Mouse (Mus musculus) embryonic facial prominence, embryonic 11.5 days (tissue): ENCODE measurements around the gene Gm17509. TPM values are rescaled to one million over a fixed set of nuclear protein-coding genes. Genes with fewer than 3 reads are reported as not detected.

Source experiments
- ATAC-seq: fragments of 200-750 bp; cut with Nextera tagmentation; replicated peaks from 2 replicates; pipeline ENCODE4 v1.8.0; 2017; ENCODE audit warnings: low read depth; ENCODE audit not compliant: insufficient number of reproducible peaks, low FRiP score, low TSS enrichment
- DNase-seq: peaks from one replicate; pipeline ENCODE4 v3.0.0-alpha.2; 2015; ENCODE audit warnings: low spot score
- H3K27ac ChIP-seq: fragments of 300-500 bp; sonication (generic); replicated peaks from 2 replicates; pipeline ENCODE4 v1.5.1; 2014; ENCODE audit warnings: mild to moderate bottlenecking, low read depth, low read length, control low read depth
- H3K27me3 ChIP-seq: fragments of 300-500 bp; sonication (generic); 2 replicates; pipeline ENCODE4 v1.6.1; 2014; ENCODE audit warnings: mild to moderate bottlenecking, low read length, moderate library complexity, mixed read lengths; ENCODE audit not compliant: control insufficient read depth, insufficient read depth
- H3K36me3 ChIP-seq: fragments of 300-500 bp; sonication (generic); replicated peaks from 2 replicates; pipeline ENCODE4 v1.6.1; 2014; ENCODE audit warnings: low read depth, mild to moderate bottlenecking, low read length, moderate library complexity, mixed read lengths; ENCODE audit not compliant: control insufficient read depth, insufficient read depth
- H3K4me1 ChIP-seq: fragments of 300-500 bp; sonication (generic); 2 replicates; pipeline ENCODE4 v1.6.1; 2014; ENCODE audit warnings: low read length, mixed read lengths; ENCODE audit not compliant: control insufficient read depth, insufficient read depth
- H3K4me2 ChIP-seq: fragments of 300-500 bp; sonication (generic); 2 replicates; pipeline ENCODE4 v1.6.1; 2014; ENCODE audit warnings: low read depth, mild to moderate bottlenecking, control low read depth, low read length, moderate library complexity
- H3K4me3 ChIP-seq: fragments of 300-500 bp; sonication (generic); 2 replicates; pipeline ENCODE4 v1.5.1; 2014; ENCODE audit warnings: low read depth, low read length, control low read depth
- H3K9ac ChIP-seq: fragments of 300-500 bp; sonication (generic); replicated peaks from 2 replicates; pipeline ENCODE4 v1.6.1; 2014; ENCODE audit warnings: mild to moderate bottlenecking, control low read depth, low read length
- H3K9me3 ChIP-seq: fragments of 300-500 bp; sonication (generic); replicated peaks from 2 replicates; pipeline ENCODE4 v1.6.1; 2016; ENCODE audit warnings: mild to moderate bottlenecking, low read length, inconsistent platforms, mixed read lengths; ENCODE audit not compliant: control insufficient read depth
- WGBS: fragments of 180-500 bp; shearing (Covaris S2); extraction: QIAGEN DNeasy Blood & Tissue Kit; methylation state at CpG from one replicate; pipeline ENCODE4 v1.1.7; 2014; 5-methylcytosine and 5-hydroxymethylcytosine counted together
- polyA plus RNA-seq: library from polyadenylated mRNA; unstranded; fragments of >200 nt; fragmentation: Nextera tagmentation; extraction: Ambion mirVana; gene quantifications from 2 replicates; pipeline ENCODE4 v1.2.1, GENCODE M21; 2014

The Gm17509 gene
- polyA plus RNA-seq, 1 experiment from 2014 or later, result 0.49 TPM

GRCm38 (mm10) chr13:117217621-117218020, 3.3 kb downstream of the Gm17509 start:
- no peak for DNase-seq
- no peak for ATAC-seq
- Histone ChIP-seq H3K4me1 (no peaks in the 10 kb centered on the region; the same call in 1 of the 2 replicates), H3K9ac (no peak overlapping the region), H3K4me2 (no peak overlapping the region), H3K4me3 (no peak overlapping the region), H3K27ac (no peak overlapping the region), H3K27me3 (no peaks in the 10 kb centered on the region), H3K36me3 (no peaks in the 10 kb centered on the region), H3K9me3 (no peaks in the 10 kb centered on the region)
- WGBS, result 47% methylated on average over 11 of the region's 11 CpGs

GRCm38 (mm10) chr13:117216752-117217363, 4.0 kb downstream of the Gm17509 start:
- Histone ChIP-seq H3K4me1 (no peaks in the 10 kb centered on the region; the same call in 1 of the 2 replicates), H3K27ac (no peak overlapping the region), H3K27me3 (no peaks in the 10 kb centered on the region), H3K4me3 (no peak overlapping the region), H3K9me3 (no peaks in the 10 kb centered on the region), H3K9ac (no peak overlapping the region), H3K36me3 (no peaks in the 10 kb centered on the region), H3K4me2 (no peak overlapping the region)
- no peak for ATAC-seq
- 10% methylated on average over 9 of the region's 9 CpGs for WGBS
- DNase-seq, result no peak

- H3K4me1 ChIP-seq, result no peaks in the 10 kb centered on the region; the same call in 1 of the 2 replicates
- peak; percentile 43 for DNase-seq
- no peak overlapping the region for H3K9ac ChIP-seq
- H3K9me3 ChIP-seq, result no peaks in the 10 kb centered on the region
- no peak for ATAC-seq
- H3K36me3 ChIP-seq, result no peaks in the 10 kb centered on the region
- no peak overlapping the region for H3K4me3 ChIP-seq
- H3K27me3 ChIP-seq, result no peaks in the 10 kb centered on the region
- H3K4me2 ChIP-seq, result no peak overlapping the region
- WGBS, result 13% methylated on average over 10 of the region's 10 CpGs
- H3K27ac ChIP-seq, result no peak overlapping the region
These were observed 4.7 kb downstream of the Gm17509 start for GRCm38 (mm10) chr13:117216126-117216525.

GRCm38 (mm10) chr13:117215481-117215880, 5.4 kb downstream of the Gm17509 start:
- H3K4me1 ChIP-seq, result no peaks in the 10 kb centered on the region; the same call in 1 of the 2 replicates
- H3K4me2 ChIP-seq, result no peak overlapping the region
- no peaks in the 10 kb centered on the region for H3K9me3 ChIP-seq
- DNase-seq, result peak; percentile 45
- WGBS, result 8% methylated on average over 10 of the region's 10 CpGs
- H3K27me3 ChIP-seq, result no peaks in the 10 kb centered on the region
- no peak; the same call in 1 of the 2 replicates for ATAC-seq
- H3K4me3 ChIP-seq, result no peak overlapping the region
- H3K36me3 ChIP-seq, result no peaks in the 10 kb centered on the region
- no peak overlapping the region for H3K9ac ChIP-seq
- H3K27ac ChIP-seq, result no peak overlapping the region

- 40% methylated on average over 11 of the region's 11 CpGs for WGBS
- Histone ChIP-seq H3K4me3 (no peak overlapping the region), H3K36me3 (no peaks in the 10 kb centered on the region), H3K9ac (no peak overlapping the region), H3K27me3 (no peaks in the 10 kb centered on the region), H3K27ac (no peak overlapping the region), H3K4me1 (no peaks in the 10 kb centered on the region), H3K9me3 (no peaks in the 10 kb centered on the region), H3K4me2 (no peak overlapping the region)
- no peak for ATAC-seq
- peak; percentile 54 for DNase-seq
These were observed 9.4 kb downstream of the Gm17509 start for GRCm38 (mm10) chr13:117211386-117211875.

- no peak for DNase-seq
- no peaks in the 10 kb centered on the region for H3K36me3 ChIP-seq
- H3K27ac ChIP-seq, result no peak within 1 kb of the TSS
- H3K9ac ChIP-seq, result no peak within 1 kb of the TSS
- H3K4me3 ChIP-seq, result no peak within 1 kb of the TSS
- no peak within 1 kb of the TSS for H3K4me2 ChIP-seq
- no peaks in the 10 kb centered on the region for H3K9me3 ChIP-seq
- 74% methylated on average over 6 of the region's 6 CpGs for WGBS
- H3K4me1 ChIP-seq, result no peaks in the 10 kb centered on the region
- H3K27me3 ChIP-seq, result no peaks in the 10 kb centered on the region
- ATAC-seq, result no peak
These were observed 12.6 kb downstream of the Gm17509 start, which contains the start of gene Emb for GRCm38 (mm10) chr13:117208236-117208635. Emb (plus strand) TSS chr13:117208536.

GRCm38 (mm10) chr13:117206066-117206465, 14.8 kb downstream of the Gm17509 start:
- Histone ChIP-seq H3K4me2 (no peak overlapping the region), H3K4me1 (no peaks in the 10 kb centered on the region), H3K4me3 (no peak overlapping the region), H3K9ac (no peak overlapping the region), H3K9me3 (no peaks in the 10 kb centered on the region), H3K27ac (no peak overlapping the region), H3K36me3 (no peaks in the 10 kb centered on the region), H3K27me3 (no peaks in the 10 kb centered on the region)
- ATAC-seq, result no peak
- 92% methylated on average over 8 of the region's 8 CpGs for WGBS
- DNase-seq, result no peak

GRCm38 (mm10) chr13:117204685-117205084, 16.2 kb downstream of the Gm17509 start:
- Histone ChIP-seq H3K4me3 (no peak overlapping the region), H3K4me2 (no peak overlapping the region), H3K4me1 (no peaks in the 10 kb centered on the region), H3K9ac (no peak overlapping the region), H3K27ac (no peak overlapping the region), H3K9me3 (no peaks in the 10 kb centered on the region), H3K27me3 (no peaks in the 10 kb centered on the region), H3K36me3 (no peaks in the 10 kb centered on the region)
- ATAC-seq, result no peak
- WGBS, result 96% methylated on average over 7 of the region's 7 CpGs
- no peak for DNase-seq
